Mouse (Mus musculus) megakaryocyte progenitor cell, adult 5-6 weeks (primary cell): ENCODE results near the gene Scgb1c1. TPM values are rescaled to one million over a fixed set of nuclear protein-coding genes. Genes with fewer than 3 reads are reported as not detected.

Experiments
- ATAC-seq: replicated peaks from 2 replicates; pipeline ENCODE4 v1.8.0; 2016; ENCODE audit warnings: mild to moderate bottlenecking, moderate TSS enrichment, inconsistent platforms; ENCODE audit not compliant: poor library complexity
- total RNA-seq, 2 experiments: library from RNA; stranded (forward) in 1 of 2; stranded (reverse) in 1 of 2; fragments of 157-497, 149-512 nt in 1 of 2; fragments of 200-1000 nt in 1 of 2; gene quantifications; 2 replicates each; pipeline versions ENCODE4 v1.2.3 to v1.2.4; 2015 to 2017

The Scgb1c1 gene
- total RNA-seq, 2 experiments from 2014 or later: not detected

DNA sequence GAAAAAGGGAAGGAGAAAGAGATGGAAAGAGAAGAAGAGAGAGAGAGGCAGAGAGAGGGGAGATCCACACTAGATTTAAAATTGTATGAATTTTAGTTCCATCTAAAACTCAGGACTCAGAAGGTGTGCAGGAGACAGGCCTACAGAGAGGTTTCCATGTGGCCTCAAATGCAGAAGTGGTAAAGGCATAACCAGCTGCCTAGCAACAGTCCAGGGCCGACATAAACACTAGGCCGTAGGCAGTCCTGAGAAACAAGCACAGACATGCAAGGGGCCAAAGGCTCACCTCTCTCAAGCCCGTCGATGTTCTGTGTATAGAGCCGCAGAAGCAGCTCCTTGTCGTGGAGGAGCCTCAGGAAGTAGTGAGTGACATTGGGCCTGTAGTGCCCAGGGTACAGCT is 32.0 kb downstream of the Scgb1c1 start:
- ATAC-seq: peak; percentile 33

DNA sequence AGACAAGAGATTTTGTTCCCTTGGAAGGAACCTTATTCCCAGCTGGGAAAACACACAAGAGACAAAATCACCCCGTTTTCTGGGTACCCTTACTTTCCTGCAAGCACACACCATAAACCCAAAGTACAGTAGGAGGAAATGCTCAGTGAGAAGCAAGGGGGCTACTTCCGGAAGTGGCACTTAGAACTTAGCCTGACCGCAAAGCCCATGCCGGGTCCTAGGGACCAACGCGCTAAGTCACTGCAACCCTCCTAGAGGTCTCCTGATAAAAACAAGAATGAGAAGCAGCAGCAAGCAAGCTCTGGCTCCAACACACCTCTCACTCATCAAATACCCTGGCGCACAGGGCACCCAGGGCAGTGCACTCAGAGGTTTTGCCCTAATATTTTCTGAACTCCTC is 34.0 kb downstream of the Scgb1c1 start:
- ATAC-seq: peak; percentile 30

DNA sequence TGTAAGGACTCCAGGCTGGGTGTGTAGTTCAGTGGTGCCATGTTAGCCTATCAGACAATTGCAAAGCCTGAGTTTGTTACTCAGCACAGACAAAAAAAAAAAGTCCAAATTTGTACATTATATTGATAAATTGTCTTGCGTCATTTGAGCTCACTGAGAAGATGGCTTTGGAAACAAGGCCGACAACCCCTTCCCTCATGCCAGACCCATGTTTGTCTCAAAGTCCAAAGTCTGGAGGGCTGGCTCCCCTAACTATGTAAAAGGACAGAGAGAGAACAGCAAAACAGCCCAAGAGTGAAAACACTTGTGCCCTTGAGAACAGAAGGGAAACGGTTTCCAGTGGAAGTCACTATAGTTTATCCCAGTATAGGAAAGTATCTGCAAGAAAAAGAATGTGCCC is 35.1 kb downstream of the Scgb1c1 start:
- no peak for ATAC-seq

DNA sequence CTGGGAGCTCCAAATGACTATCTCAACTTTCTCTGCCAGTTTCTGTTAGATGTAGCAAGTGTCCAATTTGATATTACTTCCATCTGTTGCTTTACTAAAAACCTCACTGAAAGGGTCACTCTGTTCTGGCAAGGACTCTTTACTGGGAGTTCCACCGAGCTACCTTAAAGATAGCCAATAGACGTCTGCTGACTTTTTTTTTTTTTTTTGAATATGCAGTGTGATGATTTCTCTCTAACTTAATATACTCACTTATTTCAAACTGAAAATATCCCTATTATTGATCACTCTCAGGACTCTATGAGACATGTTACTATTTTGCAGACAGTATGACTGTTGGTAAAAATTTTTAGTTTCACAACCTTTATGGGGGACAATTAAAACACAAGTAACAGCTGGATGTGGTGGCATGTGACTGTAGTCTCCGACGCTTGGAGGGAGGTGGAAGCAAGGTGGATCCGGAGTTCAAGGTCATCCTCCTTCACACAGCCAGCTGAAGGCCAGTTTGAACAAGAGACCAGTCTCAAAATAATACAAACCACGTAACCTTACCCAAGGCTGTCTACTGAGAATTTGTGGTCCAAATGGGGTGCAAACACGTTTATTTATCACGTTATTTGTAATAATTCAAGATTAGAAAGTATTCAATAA is 35.6 kb downstream of the Scgb1c1 start:
- no peak for ATAC-seq

DNA sequence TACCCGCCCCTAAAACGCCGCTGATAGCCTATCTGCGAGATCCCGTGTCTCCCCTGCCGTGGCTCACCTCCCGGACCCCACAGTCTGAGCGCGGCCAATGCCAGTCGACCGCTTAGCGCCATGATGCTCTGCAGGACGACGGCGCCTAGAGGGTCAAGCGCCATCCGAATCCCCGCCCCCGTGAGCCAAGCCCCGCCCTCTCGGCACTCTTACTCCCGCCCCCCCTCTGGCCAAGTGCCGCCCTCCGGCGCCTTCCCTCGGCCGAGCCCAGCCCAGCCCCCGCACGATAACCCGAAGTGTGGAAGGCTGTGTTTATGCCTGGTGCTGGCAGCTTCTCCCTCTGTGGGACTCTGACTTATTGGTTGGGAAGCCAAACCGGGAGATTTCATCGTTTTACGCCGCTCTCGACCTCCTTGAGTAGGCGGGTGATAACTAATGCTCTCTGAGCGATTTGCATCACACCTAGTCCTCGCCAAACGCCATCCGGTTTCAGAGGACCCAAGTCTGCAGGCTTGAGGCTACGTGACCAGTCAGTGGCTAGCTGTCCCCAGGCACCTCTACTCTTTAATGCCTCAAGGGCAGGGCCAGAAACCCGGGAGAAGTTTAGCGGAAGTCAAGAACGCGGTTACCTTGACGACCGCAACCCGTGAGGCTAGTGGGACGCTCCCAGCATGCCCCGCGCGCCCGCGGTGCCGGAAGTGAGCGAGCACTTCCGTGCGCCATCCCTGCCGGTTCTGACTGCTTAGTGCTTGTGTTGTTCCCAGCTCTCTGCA is 36.5 kb downstream of the Scgb1c1 start, which contains the start of the genes Psmd13 and Sirt3:
Gene Psmd13 (plus strand): TSS at position 273 of the 773 bp plus-strand sequence.
Gene Sirt3 (minus strand): TSS at position 614 of the 773 bp plus-strand sequence.
- ATAC-seq: peak; percentile 82

DNA sequence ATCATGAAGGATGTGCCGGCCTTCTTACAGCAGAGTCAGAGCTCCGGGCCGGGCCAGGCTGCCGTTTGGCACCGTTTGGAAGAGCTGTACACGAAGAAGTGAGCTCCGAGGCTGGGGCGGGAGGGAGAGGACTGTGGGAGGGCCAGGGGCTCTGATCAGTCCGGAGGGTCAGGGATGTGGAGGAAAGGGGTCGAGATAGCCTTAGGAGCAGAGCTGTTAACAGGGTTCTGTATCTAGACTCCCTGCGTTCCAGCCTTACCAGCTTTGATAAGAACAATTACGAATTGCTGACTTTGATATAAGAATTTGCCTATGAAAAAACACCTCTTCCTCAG is 37.1 kb downstream of the Scgb1c1 start:
- ATAC-seq: peak; percentile 1; the same call in 1 of the 2 replicates

DNA sequence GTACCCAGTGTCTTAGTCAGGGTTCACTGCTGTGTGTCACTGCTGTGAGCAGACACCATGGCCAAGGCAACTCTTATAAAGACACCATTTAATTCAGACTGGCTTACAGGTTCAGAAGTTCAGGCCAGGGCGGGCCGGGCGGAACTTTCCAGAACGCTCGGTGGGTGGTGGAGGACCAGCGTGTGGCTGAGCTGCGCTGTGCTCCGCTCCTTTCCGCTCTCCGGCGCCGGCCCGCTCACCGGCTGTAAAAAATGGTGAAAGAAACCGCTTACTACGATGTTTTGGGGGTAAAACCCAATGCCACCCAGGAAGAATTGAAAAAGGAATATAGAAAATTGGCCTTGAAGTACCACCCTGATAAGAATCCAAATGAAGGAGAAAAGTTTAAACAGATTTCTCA is 45.3 kb downstream of the Scgb1c1 start:
- peak; percentile 46; the same call in 1 of the 2 replicates for ATAC-seq

DNA sequence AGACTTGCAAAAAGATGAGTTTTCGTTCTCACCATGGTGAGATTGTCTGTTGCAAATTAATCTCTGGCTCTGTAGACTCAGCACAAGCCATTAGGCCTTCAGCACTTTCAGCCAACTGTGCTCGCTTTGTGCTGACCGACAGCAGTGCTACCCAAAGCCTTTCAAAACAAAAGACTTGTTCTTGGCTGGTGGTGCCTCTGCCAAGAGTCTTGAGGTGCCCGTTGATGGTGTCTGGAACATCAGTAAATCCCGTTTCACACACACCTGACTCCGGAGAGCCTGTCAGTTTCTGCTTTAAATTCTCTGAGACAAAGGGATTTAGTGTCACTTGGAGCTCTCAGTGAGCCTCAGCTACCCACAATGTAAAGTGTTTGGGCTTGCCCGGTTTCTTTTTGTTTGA is 48.7 kb downstream of the Scgb1c1 start:
- ATAC-seq: no peak

DNA sequence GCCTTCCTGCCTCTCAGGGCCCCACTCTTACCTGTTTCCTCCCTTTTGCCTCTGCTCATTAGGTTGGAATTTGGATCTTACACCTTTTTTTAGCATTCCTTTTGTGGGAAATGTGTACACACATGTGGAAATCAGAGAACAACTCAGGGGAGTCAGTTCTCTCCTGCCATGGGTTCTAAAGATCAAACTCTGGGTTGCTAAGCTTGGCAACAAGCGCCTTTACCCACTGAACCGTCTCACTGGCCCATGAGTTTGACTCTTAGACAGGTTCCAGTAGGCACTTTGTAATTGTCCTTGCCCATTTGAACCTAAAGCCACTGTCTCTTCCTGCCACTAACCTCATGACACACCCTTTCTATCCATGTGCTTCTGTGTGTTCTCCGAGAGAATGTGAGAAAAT is 49.3 kb downstream of the Scgb1c1 start:
- ATAC-seq: no peak

Other genes with a start within 250 kb of the Scgb1c1 start
- gene Olfr46, start 244.3 kb upstream of the Scgb1c1 start, total RNA-seq (2015): not detected in 2 replicates
- gene Olfr46, start 244.3 kb upstream of the Scgb1c1 start, total RNA-seq (2017): not detected in 2 replicates
- not detected in 2 replicates for gene Olfr61, start 216.6 kb upstream of the Scgb1c1 start, total RNA-seq (2015)
- gene Olfr61, start 216.6 kb upstream of the Scgb1c1 start, total RNA-seq (2017): not detected in 2 replicates
- not detected in 2 replicates for gene Olfr53, start 199.1 kb upstream of the Scgb1c1 start, total RNA-seq (2015)
- gene Olfr53, start 199.1 kb upstream of the Scgb1c1 start, total RNA-seq (2017): not detected in 2 replicates
- gene Olfr539, start 185.6 kb upstream of the Scgb1c1 start, total RNA-seq (2015): not detected in 2 replicates
- gene Olfr539, start 185.6 kb upstream of the Scgb1c1 start, total RNA-seq (2017): not detected in 2 replicates
- not detected in 2 replicates for gene Olfr45, start 163.6 kb upstream of the Scgb1c1 start, total RNA-seq (2015)
- 0.10 TPM in 1 of 2 replicates, not detected in the other for gene Olfr45, start 163.6 kb upstream of the Scgb1c1 start, total RNA-seq (2017)
- gene Olfr541, start 148.3 kb upstream of the Scgb1c1 start, total RNA-seq (2015): not detected in 2 replicates
- not detected in 2 replicates for gene Olfr541, start 148.3 kb upstream of the Scgb1c1 start, total RNA-seq (2017)
- gene Cyp2e1, start 81.8 kb upstream of the Scgb1c1 start, total RNA-seq (2015): not detected in 2 replicates
- not detected in 2 replicates for gene Cyp2e1, start 81.8 kb upstream of the Scgb1c1 start, total RNA-seq (2017)
- gene Syce1, start 57.7 kb upstream of the Scgb1c1 start, total RNA-seq (2015): 0.20 and 1.4 TPM in 2 replicates
- gene Syce1, start 57.7 kb upstream of the Scgb1c1 start, total RNA-seq (2017): 2.7 and 4.4 TPM in 2 replicates
- 0.66 and 1.2 TPM in 2 replicates for gene Zfp941, start 23.4 kb upstream of the Scgb1c1 start, total RNA-seq (2015)
- gene Zfp941, start 23.4 kb upstream of the Scgb1c1 start, total RNA-seq (2017): 1.4 and 1.5 TPM in 2 replicates
- not detected in 2 replicates for gene Urah, start 10.5 kb upstream of the Scgb1c1 start, total RNA-seq (2015)
- not detected in 2 replicates for gene Urah, start 10.5 kb upstream of the Scgb1c1 start, total RNA-seq (2017)
- not detected in 2 replicates for gene Odf3, start 2.3 kb downstream of the Scgb1c1 start, total RNA-seq (2015)
- not detected in 2 replicates for gene Odf3, start 2.3 kb downstream of the Scgb1c1 start, total RNA-seq (2017)
- 0.35 TPM in 1 of 2 replicates, not detected in the other for gene Gm45785, start 10.8 kb downstream of the Scgb1c1 start, total RNA-seq (2015)
- not detected in 2 replicates for gene Gm45785, start 10.8 kb downstream of the Scgb1c1 start, total RNA-seq (2017)
- gene Ric8a, start 11.4 kb downstream of the Scgb1c1 start, total RNA-seq (2015): 26.0 and 38.2 TPM in 2 replicates
- gene Ric8a, start 11.4 kb downstream of the Scgb1c1 start, total RNA-seq (2017): 24.4 and 27.3 TPM in 2 replicates
- 9.9 and 12.3 TPM in 2 replicates for gene Bet1l, start 12.0 kb downstream of the Scgb1c1 start, total RNA-seq (2015)
- 21.8 and 24.6 TPM in 2 replicates for gene Bet1l, start 12.0 kb downstream of the Scgb1c1 start, total RNA-seq (2017)
- gene Psmd13, start 36.4 kb downstream of the Scgb1c1 start, total RNA-seq (2015): 85.9 and 103 TPM in 2 replicates
- 197 and 208 TPM in 2 replicates for gene Psmd13, start 36.4 kb downstream of the Scgb1c1 start, total RNA-seq (2017)
- gene Sirt3, start 36.8 kb downstream of the Scgb1c1 start, total RNA-seq (2015): 22.9 and 23.0 TPM in 2 replicates
- 30.0 and 31.9 TPM in 2 replicates for gene Sirt3, start 36.8 kb downstream of the Scgb1c1 start, total RNA-seq (2017)
- not detected in 2 replicates for gene Cox8b, start 54.9 kb downstream of the Scgb1c1 start, total RNA-seq (2015)
- gene Cox8b, start 54.9 kb downstream of the Scgb1c1 start, total RNA-seq (2017): not detected in 2 replicates
- gene Nlrp6, start 75.4 kb downstream of the Scgb1c1 start, total RNA-seq (2015): not detected in 2 replicates
- gene Nlrp6, start 75.4 kb downstream of the Scgb1c1 start, total RNA-seq (2017): not detected in 2 replicates
- 5.1 and 7.3 TPM in 2 replicates for gene Pgghg, start 95.8 kb downstream of the Scgb1c1 start, total RNA-seq (2015)
- gene Pgghg, start 95.8 kb downstream of the Scgb1c1 start, total RNA-seq (2017): 8.2 and 9.0 TPM in 2 replicates
- gene Ifitm5, start 104.7 kb downstream of the Scgb1c1 start, total RNA-seq (2015): 0.83 and 1.1 TPM in 2 replicates
- not detected in 2 replicates for gene Ifitm5, start 104.7 kb downstream of the Scgb1c1 start, total RNA-seq (2017)
- not detected in 2 replicates for gene Gm45717, start 110.4 kb downstream of the Scgb1c1 start, total RNA-seq (2015)
- gene Gm45717, start 110.4 kb downstream of the Scgb1c1 start, total RNA-seq (2017): 1.1 TPM in 1 of 2 replicates, not detected in the other
- gene Ifitm2, start 110.4 kb downstream of the Scgb1c1 start, total RNA-seq (2015): 577 and 637 TPM in 2 replicates
- 287 and 322 TPM in 2 replicates for gene Ifitm2, start 110.4 kb downstream of the Scgb1c1 start, total RNA-seq (2017)
- 57.8 and 89.8 TPM in 2 replicates for gene Ifitm1, start 121.7 kb downstream of the Scgb1c1 start, total RNA-seq (2015)
- gene Ifitm1, start 121.7 kb downstream of the Scgb1c1 start, total RNA-seq (2017): 33.7 and 37.5 TPM in 2 replicates
- gene Ifitm3, start 165.2 kb downstream of the Scgb1c1 start, total RNA-seq (2015): 147 and 203 TPM in 2 replicates
- gene Ifitm3, start 165.2 kb downstream of the Scgb1c1 start, total RNA-seq (2017): 49.4 and 56.2 TPM in 2 replicates
- 81.7 and 90.1 TPM in 2 replicates for gene Ifitm6, start 172.4 kb downstream of the Scgb1c1 start, total RNA-seq (2015)
- gene Ifitm6, start 172.4 kb downstream of the Scgb1c1 start, total RNA-seq (2017): 37.7 and 55.9 TPM in 2 replicates
- not detected in 2 replicates for gene Gm17387, start 183.6 kb downstream of the Scgb1c1 start, total RNA-seq (2015)
- not detected in 2 replicates for gene Gm17387, start 183.6 kb downstream of the Scgb1c1 start, total RNA-seq (2017)
- gene B4galnt4, start 215.6 kb downstream of the Scgb1c1 start, total RNA-seq (2015): 0.84 and 1.3 TPM in 2 replicates
- gene B4galnt4, start 215.6 kb downstream of the Scgb1c1 start, total RNA-seq (2017): 1.5 and 2.8 TPM in 2 replicates
- 1.0 and 2.2 TPM in 2 replicates for gene Pkp3, start 232.7 kb downstream of the Scgb1c1 start, total RNA-seq (2015)
- gene Pkp3, start 232.7 kb downstream of the Scgb1c1 start, total RNA-seq (2017): 0.10 and 1.1 TPM in 2 replicates